Mouse (Mus musculus): ENCODE results near the gene Anln.
"Not testable (repeated sequence)": the region's sequence is repeated elsewhere in the genome, so short reads cannot be mapped to it uniquely, and the experiment has no call there.

Anln gene

GRCm38 (mm10) chr9:22319109-22319508 is 69.9 kb downstream of the Anln start:
- DNase-seq (ENCODE audit: low read depth): no peak

- DNase-seq (ENCODE audit: low read depth): not testable (repeated sequence)
These were observed 72.9 kb downstream of the Anln start for GRCm38 (mm10) chr9:22316047-22316446.

DNA sequence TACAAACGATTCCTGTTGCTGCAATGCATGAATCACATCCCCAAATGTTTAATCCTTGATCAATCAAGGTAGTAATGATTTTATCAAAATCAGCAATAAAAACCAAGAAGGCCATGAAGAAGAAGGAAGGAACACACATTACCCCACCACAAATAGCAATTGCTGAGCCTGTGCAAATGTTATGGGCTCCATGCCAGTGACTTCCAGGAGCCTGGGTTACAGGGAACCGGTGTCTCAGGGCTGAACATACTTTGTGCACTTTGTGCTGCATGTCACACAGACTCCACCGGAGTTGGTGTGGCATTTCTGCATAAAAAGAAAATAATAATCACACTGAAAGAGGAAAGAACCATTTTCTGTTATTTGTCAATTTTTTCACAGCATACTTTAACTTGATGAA is 74.9 kb downstream of the Anln start:
- DNase-seq (ENCODE audit: low read depth): no peak

- DNase-seq (ENCODE audit: low read depth): no peak
These were observed 75.8 kb downstream of the Anln start for GRCm38 (mm10) chr9:22313218-22313617.

DNA sequence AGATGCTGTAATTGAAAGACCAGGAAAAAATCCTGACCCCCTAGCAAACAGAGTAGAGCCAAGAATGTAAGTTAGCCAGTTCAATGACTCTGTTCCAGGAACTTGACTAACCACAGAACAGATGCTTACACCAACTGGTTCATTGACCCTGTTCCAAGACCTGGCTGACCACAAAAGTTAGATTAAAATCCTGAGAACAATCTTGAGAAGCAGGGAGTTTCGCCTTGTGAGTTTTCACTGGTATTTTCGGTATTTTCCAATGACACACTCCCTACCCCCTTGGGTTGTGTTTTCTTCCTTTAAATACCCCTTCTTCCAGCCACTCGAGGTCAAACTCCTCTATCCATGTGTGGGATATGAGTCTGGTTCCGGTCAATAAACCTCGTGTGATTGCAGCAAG is 79.3 kb downstream of the Anln start:
- DNase-seq (ENCODE audit: low read depth): peak; percentile 81

- not testable (repeated sequence) for DNase-seq (ENCODE audit: low read depth)
These were observed 81.1 kb downstream of the Anln start for GRCm38 (mm10) chr9:22307920-22308262.

DNA sequence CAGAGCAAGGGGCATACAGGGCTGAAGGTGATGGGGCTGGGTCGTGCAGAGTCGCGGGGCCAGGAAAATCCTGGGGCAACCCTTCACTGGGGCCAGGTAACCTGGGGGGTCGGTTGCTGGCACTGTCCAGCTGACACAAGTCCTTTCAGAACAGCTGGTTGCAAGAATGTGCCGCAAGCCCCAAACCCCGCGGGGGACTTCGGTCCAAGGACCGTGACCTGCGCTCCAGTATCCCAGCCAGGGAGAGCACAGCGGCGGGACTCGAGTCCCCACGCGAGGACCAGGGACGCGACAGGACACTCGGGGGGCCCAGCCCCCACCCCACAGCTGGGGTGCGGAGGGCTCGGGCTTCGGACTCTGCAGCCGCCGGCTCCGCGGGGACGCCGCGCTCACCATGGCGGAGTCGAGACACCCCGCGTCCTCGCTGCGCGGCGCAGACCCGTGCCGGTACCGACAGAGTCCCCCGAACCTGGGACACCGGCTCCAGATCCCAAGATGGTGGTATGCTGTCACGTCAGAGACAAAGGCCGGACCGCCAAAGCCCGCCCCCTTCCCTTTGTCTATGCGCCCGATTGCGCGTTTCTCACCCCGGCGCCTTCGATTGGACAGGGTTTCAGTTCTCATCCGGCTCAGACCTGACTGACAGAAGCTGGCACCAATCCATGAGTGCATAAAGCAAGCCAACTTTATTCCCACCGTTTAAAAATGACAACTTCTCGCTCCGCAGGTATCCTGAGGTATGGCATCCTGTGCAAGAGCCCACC is 81.7 kb downstream of the Anln start, which contains the start of gene Zfp810:
Zfp810 (minus strand) TSS at position 493 of the 764 bp plus-strand sequence.
- peak; percentile 93 for DNase-seq (ENCODE audit: low read depth)

GRCm38 (mm10) chr9:22306726-22307125 is 82.3 kb downstream of the Anln start:
- DNase-seq (ENCODE audit: low read depth): peak; percentile 11

- no peak for DNase-seq (ENCODE audit: low read depth)
These were observed 86.8 kb downstream of the Anln start for GRCm38 (mm10) chr9:22302199-22302598.
